Mouse (Mus musculus) forebrain, embryonic 11.5 days (tissue): ENCODE results near the gene Lsp1. TPM values are rescaled to one million over a fixed set of nuclear protein-coding genes. Genes with fewer than 3 reads are reported as not detected.
A peak's percentile ranks its signal among the peaks of the same experiment; 100 is the strongest.

Experiments used
- ATAC-seq: fragments of 200-750 bp; cut with Nextera tagmentation; replicated peaks from 2 replicates; pipeline ENCODE4 v1.8.0; 2017; ENCODE audit warnings: moderate TSS enrichment; ENCODE audit not compliant: low FRiP score
- DNase-seq: peaks from one replicate; pipeline ENCODE4 v3.0.0-alpha.2; 2017; ENCODE audit warnings: low spot score
- H3K27ac ChIP-seq: fragments of 300-500 bp; sonication (generic); 2 replicates; pipeline ENCODE4 v1.5.1; 2014; ENCODE audit warnings: low read depth, low read length
- H3K27me3 ChIP-seq: fragments of 300-500 bp; sonication (generic); 2 replicates; pipeline ENCODE4 v1.6.1; 2014; ENCODE audit warnings: mild to moderate bottlenecking, low read length, mixed read lengths; ENCODE audit not compliant: control insufficient read depth, insufficient read depth
- H3K36me3 ChIP-seq: fragments of 300-500 bp; sonication (generic); 2 replicates; pipeline ENCODE4 v1.6.1; 2014; ENCODE audit warnings: mild to moderate bottlenecking, low read length, moderate library complexity, mixed read lengths; ENCODE audit not compliant: control insufficient read depth, insufficient read depth
- H3K4me1 ChIP-seq: fragments of 300-500 bp; sonication (generic); replicated peaks from 2 replicates; pipeline ENCODE4 v1.6.1; 2014; ENCODE audit warnings: low read length, mixed read lengths; ENCODE audit not compliant: control insufficient read depth, insufficient read depth
- H3K4me2 ChIP-seq: fragments of 300-500 bp; sonication (generic); 2 replicates; pipeline ENCODE4 v1.6.1; 2014; ENCODE audit warnings: low read depth, mild to moderate bottlenecking, low read length, moderate library complexity, mixed read lengths; ENCODE audit not compliant: severe bottlenecking
- H3K4me3 ChIP-seq: fragments of 300-500 bp; sonication (generic); 2 replicates; pipeline ENCODE4 v1.5.1; 2014; ENCODE audit warnings: low read depth, low read length
- H3K9ac ChIP-seq: fragments of 300-500 bp; sonication (generic); 2 replicates; pipeline ENCODE4 v1.6.1; 2014; ENCODE audit warnings: low read length
- H3K9me3 ChIP-seq: fragments of 300-500 bp; sonication (generic); 2 replicates; pipeline ENCODE4 v1.6.1; 2016; ENCODE audit warnings: low read length, mixed read lengths; ENCODE audit not compliant: control insufficient read depth
- WGBS: fragments of 180-500 bp; shearing (Covaris S2); extraction: QIAGEN DNeasy Blood & Tissue Kit; methylation state at CpG from one replicate; pipeline ENCODE4 v1.1.7; 2014; 5-methylcytosine and 5-hydroxymethylcytosine counted together
- polyA plus RNA-seq: library from polyadenylated mRNA; unstranded; fragments of >200 nt; fragmentation: Nextera tagmentation; extraction: Ambion mirVana; gene quantifications from 2 replicates; pipeline ENCODE4 v1.2.1, GENCODE M21; 2014

Gene Lsp1
- 8.7 and 9.8 TPM in 2 replicates for polyA plus RNA-seq

DNA sequence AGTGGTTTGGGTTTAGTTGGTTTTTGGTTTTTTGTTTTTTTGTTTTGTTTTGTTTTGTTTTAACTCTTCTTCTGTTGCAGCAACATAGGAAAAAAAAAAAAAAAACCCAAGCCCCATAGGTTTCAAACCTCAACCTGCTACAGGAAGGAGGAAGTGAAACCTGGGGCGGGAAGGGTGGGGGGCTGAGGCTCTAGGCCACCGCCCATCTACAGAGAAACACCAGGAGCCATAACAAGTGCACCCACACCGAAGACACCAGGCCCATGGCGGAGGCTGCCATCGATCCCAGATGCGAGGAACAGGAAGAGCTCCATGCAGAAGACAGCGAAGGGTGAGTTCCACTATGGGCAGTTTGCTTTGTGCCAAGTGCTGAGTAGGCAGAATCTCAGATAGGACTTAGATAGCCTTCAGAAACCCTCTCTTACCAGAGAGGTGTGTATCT, at the start of gene Lsp1:
TSS of gene Lsp1 (plus strand) at position 174 of the 442 bp plus-strand sequence.
- Histone ChIP-seq H3K36me3 (no peaks in the 10 kb centered on the region), H3K27me3 (no peaks in the 10 kb centered on the region), H3K4me2 (no peak within 1 kb of the TSS), H3K27ac (no peak within 1 kb of the TSS), H3K4me1 (no peaks in the 10 kb centered on the region; the same call in 1 of the 2 replicates), H3K9me3 (no peaks in the 10 kb centered on the region), H3K4me3 (no peak within 1 kb of the TSS), H3K9ac (no peak within 1 kb of the TSS)
- ATAC-seq, result no peak
- 90% methylated on average over 7 of the region's 7 CpGs for WGBS
- peak; percentile 11 for DNase-seq

DNA sequence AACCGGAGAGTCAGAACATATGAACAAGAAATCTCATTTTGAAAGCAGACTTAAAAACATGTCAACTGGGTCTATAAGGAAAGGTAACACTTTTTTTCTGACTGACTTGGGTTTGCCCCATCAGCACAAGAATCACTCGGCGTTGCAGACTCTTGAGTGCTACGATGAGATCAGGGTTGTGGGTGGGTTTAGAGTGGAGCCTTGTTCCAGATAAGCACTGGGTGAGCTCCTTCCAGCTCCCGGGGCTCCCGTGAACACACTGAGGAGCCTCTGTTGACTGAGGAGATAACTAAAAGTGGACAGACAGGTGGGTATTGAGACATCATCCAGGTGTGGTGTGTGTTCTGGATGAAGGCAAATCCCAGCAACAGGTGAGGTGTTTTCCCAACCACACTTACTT, 47.3 kb upstream of the Lsp1 start:
- Histone ChIP-seq H3K27me3 (no peaks in the 10 kb centered on the region), H3K27ac (no peak overlapping the region), H3K4me2 (no peak overlapping the region), H3K36me3 (no peaks in the 10 kb centered on the region), H3K4me3 (no peak overlapping the region), H3K4me1 (no peaks in the 10 kb centered on the region), H3K9ac (no peak overlapping the region), H3K9me3 (no peaks in the 10 kb centered on the region)
- ATAC-seq, result no peak
- 94% methylated on average over 6 of the region's 6 CpGs for WGBS
- DNase-seq, result no peak

DNA sequence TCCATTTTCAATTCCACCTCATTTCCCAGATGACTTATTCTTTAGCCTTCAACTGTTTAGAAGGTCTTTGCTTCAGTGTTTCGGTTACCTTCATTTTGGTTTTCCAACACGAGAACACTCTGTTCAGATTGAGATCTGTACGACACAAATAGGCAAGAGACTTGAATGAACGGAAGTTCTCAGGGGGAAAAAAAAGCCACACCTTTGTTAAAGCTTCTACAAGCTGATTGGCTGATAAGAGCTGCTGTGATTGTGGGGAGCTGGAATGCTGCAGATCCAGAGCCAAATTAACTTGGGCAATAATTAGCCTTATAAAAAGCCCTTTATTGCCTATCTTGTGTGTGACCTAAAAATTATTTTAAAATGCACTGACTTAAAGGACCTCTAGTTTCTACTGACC, 45.3 kb upstream of the Lsp1 start:
- WGBS, result 65% methylated on average over 4 of the region's 4 CpGs
- H3K27ac ChIP-seq, result no peak overlapping the region
- no peaks in the 10 kb centered on the region for H3K4me1 ChIP-seq
- H3K36me3 ChIP-seq, result no peaks in the 10 kb centered on the region
- no peak overlapping the region for H3K4me3 ChIP-seq
- DNase-seq, result no peak
- no peak overlapping the region for H3K9ac ChIP-seq
- H3K27me3 ChIP-seq, result no peaks in the 10 kb centered on the region
- ATAC-seq, result no peak
- no peaks in the 10 kb centered on the region for H3K9me3 ChIP-seq
- H3K4me2 ChIP-seq, result no peak overlapping the region

DNA sequence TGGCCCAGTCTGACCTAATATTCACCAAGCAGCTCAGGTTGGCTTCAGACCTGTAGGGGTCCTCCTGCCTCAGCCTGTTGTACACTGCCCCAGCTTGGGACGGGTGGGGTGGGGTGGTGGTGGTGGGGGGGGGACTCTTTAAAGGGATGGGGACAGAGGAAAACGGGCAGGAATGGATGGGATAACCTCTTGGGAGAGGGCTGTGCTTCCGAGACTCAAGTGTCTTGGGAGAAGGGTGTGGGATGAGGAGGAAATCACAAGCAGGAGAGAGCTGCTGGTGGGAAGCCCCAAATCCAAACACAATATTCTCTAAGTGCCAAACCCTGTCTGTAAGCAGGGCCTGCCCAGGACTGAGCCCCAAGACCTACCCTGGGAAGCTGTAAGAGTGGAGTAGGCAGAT, 44.4 kb upstream of the Lsp1 start:
- 70% methylated on average over 3 of the region's 3 CpGs for WGBS
- DNase-seq, result no peak
- no peak overlapping the region for H3K9ac ChIP-seq

DNA sequence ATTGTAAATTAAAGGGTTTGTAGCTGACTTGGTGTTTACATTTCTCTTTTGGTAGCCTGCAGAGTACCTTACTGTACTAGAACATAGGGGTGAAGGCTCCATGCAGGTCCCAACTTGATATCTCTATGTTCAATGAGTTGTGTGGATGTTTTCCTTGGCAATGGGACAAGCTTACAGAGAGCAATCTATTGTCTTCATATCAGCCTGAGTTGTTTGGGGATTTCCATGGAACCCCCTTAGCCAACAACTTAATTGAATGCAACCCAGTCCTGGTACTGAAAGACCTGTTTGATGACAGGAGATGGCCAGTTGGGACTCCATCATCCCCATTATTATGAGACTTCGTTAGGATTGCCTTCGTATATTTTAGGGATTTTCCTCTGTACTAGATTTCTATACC, 42.6 kb upstream of the Lsp1 start:
- Histone ChIP-seq H3K9ac (no peak overlapping the region), H3K4me1 (no peaks in the 10 kb centered on the region), H3K36me3 (no peaks in the 10 kb centered on the region), H3K9me3 (no peaks in the 10 kb centered on the region), H3K27ac (no peak overlapping the region), H3K4me3 (no peak overlapping the region), H3K4me2 (no peak overlapping the region), H3K27me3 (no peaks in the 10 kb centered on the region)
- ATAC-seq, result no peak
- WGBS, result 92% methylated on average over 2 of the region's 2 CpGs
- DNase-seq, result no peak

More for the DNA sequence above, 44.4 kb upstream of the Lsp1 start:
- Histone ChIP-seq H3K27me3 (no peaks in the 10 kb centered on the region), H3K4me1 (no peaks in the 10 kb centered on the region), H3K36me3 (no peaks in the 10 kb centered on the region), H3K4me2 (no peak overlapping the region), H3K9me3 (no peaks in the 10 kb centered on the region), H3K4me3 (no peak overlapping the region), H3K27ac (no peak overlapping the region)
- no peak for ATAC-seq

DNA sequence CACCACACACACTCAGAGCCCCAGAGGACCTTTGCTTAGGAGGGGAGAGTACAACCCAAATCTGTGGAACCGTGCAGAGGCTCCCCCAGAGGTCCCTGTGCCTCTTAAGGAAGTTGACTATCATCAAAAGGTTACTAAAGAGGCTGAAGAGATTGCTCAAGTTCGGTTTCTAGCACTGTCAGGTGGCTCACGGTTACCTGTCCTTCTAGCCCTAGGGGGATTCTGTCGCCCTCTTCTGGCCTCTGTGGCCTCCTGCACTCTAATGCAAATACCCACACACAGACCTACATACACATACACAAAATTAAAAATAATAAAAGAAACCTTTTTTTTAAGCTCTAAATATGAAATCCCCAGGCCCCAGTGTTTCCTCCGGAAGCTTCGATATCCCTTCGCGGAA, 41.9 kb upstream of the Lsp1 start:
- no peaks in the 10 kb centered on the region for H3K4me1 ChIP-seq
- DNase-seq (no peak), ATAC-seq (no peak)
- H3K4me3 ChIP-seq, result no peak overlapping the region
- H3K9ac ChIP-seq, result no peak overlapping the region
- no peak overlapping the region for H3K27ac ChIP-seq
- 93% methylated on average over 8 of the region's 8 CpGs for WGBS
- H3K9me3 ChIP-seq, result no peaks in the 10 kb centered on the region
- H3K36me3 ChIP-seq, result no peaks in the 10 kb centered on the region
- no peaks in the 10 kb centered on the region for H3K27me3 ChIP-seq
- no peak overlapping the region for H3K4me2 ChIP-seq

DNA sequence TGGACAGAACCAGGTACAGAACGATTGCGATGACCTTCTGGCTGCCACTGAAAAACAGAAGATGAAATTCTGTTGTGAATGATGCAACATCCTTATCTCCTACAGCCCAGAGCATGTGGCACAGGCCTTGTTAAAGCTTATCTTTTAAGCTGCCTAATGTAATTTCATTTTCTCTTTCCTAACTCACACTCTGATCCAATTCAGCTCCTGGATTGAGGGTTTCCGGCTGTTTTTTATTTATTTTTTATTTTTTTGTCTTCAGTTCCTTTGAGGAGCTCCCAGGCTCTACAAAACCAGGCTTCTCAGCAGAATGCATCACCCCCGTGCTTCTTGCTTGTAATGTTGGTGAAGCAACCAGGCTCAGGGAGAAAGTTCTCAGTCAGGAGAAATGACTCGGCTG, 40.7 kb upstream of the Lsp1 start:
- H3K27ac ChIP-seq, result no peak overlapping the region
- no peaks in the 10 kb centered on the region for H3K27me3 ChIP-seq
- no peaks in the 10 kb centered on the region for H3K36me3 ChIP-seq
- H3K4me3 ChIP-seq, result no peak overlapping the region
- ATAC-seq (no peak), DNase-seq (no peak)
- no peak overlapping the region for H3K4me2 ChIP-seq
- H3K9ac ChIP-seq, result no peak overlapping the region
- 89% methylated on average over 5 of the region's 5 CpGs for whole genome bisulfite sequencing
- H3K9me3 ChIP-seq, result no peaks in the 10 kb centered on the region
- no peaks in the 10 kb centered on the region for H3K4me1 ChIP-seq

DNA sequence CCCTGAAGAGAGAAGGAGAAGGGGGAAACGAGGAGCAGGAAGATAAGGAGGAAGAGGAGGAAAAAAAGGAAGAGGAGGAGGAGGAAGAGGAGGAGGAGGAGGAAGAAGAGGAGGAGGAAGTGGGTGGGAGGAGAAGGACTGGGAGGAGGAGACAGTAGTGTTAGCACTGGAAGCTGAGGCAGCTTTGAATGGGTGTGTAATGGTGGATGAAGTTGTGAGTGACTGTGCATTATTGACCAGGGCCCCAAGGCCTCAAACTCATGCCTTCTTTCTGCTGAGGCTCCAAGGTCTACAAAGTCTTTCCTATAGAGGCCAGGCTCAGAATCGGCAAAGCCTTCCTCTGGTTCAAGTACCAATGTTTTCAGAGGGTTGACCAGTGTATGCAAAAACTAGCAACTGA, 38.8 kb upstream of the Lsp1 start:
- no peak overlapping the region for H3K9ac ChIP-seq
- 80% methylated on average over 2 of the region's 2 CpGs for WGBS

DNA sequence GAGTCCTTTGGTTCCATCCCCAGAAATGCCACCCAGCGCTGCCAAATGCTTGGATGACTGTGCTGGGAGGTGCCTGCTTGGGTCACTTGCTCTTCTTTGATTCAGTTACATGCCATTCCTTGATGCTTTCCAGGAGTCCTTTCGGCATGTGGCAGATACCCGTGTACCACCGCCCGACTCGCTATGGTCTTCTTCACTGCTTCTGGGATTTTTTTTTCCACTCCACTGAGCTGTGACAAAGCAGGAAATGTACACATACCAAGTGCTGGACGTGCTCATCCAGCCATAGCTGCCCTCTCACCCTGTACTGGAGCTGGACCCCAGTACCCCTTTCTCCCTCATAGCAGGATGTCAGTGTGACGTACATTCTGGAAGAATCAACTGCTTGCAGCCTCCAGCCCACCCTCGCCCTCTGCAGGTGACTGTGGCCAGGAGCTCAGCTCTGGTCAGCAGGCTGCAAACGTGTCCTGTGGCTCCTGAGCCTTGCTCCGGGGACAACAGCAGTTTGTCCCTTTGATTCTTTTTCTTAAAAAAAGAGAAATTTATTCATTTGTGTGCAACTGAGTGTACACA, 34.9 kb upstream of the Lsp1 start:
- Histone ChIP-seq H3K4me2 (no peak overlapping the region), H3K4me3 (no peak overlapping the region), H3K9ac (no peak overlapping the region), H3K4me1 (no peaks in the 10 kb centered on the region), H3K9me3 (no peaks in the 10 kb centered on the region), H3K36me3 (no peaks in the 10 kb centered on the region), H3K27me3 (no peaks in the 10 kb centered on the region), H3K27ac (no peak overlapping the region)
- ATAC-seq (no peak), DNase-seq (no peak)
- WGBS, result 52% methylated on average over 11 of the region's 11 CpGs

More for the DNA sequence above, 38.8 kb upstream of the Lsp1 start:
- H3K27me3 ChIP-seq, result no peaks in the 10 kb centered on the region
- no peak for DNase-seq
- no peaks in the 10 kb centered on the region for H3K36me3 ChIP-seq
- no peak overlapping the region for H3K27ac ChIP-seq
- H3K9me3 ChIP-seq, result no peaks in the 10 kb centered on the region
- no peak for ATAC-seq
- H3K4me2 ChIP-seq, result no peak overlapping the region
- no peaks in the 10 kb centered on the region for H3K4me1 ChIP-seq
- H3K4me3 ChIP-seq, result no peak overlapping the region
